Mouse (Mus musculus): ENCODE data around the gene Hnrnph1. TPM values are rescaled to one million over a fixed set of nuclear protein-coding genes. Genes with fewer than 3 reads are reported as not detected.
A peak's percentile ranks its signal among the peaks of the same experiment; 100 is the strongest.
"Not testable (repeated sequence)": the region's sequence is repeated elsewhere in the genome, so short reads cannot be mapped to it uniquely, and the experiment has no call there.

Hnrnph1 gene
- total RNA-seq (2021) = 100 to 1,000 TPM; 281 to 308 TPM
- long read RNA-seq, experiment 1, transcript Hnrnph1-201 (14 exons, 2,225 nt) = major isoform, 6 of 12 reads
- long read RNA-seq, experiment 1, partial matches to known transcripts = 4 of 12 reads
- long read RNA-seq, experiment 1, other reads (novel, unspliced or antisense) = 2 of 12 reads
- long read RNA-seq, experiment 2, transcript Hnrnph1-201 (14 exons, 2,225 nt) = major isoform, 14 of 46 reads
- long read RNA-seq, experiment 2, partial matches to known transcripts = 17 of 46 reads
- long read RNA-seq, experiment 2, other reads (novel, unspliced or antisense) = 14 of 46 reads

DNA sequence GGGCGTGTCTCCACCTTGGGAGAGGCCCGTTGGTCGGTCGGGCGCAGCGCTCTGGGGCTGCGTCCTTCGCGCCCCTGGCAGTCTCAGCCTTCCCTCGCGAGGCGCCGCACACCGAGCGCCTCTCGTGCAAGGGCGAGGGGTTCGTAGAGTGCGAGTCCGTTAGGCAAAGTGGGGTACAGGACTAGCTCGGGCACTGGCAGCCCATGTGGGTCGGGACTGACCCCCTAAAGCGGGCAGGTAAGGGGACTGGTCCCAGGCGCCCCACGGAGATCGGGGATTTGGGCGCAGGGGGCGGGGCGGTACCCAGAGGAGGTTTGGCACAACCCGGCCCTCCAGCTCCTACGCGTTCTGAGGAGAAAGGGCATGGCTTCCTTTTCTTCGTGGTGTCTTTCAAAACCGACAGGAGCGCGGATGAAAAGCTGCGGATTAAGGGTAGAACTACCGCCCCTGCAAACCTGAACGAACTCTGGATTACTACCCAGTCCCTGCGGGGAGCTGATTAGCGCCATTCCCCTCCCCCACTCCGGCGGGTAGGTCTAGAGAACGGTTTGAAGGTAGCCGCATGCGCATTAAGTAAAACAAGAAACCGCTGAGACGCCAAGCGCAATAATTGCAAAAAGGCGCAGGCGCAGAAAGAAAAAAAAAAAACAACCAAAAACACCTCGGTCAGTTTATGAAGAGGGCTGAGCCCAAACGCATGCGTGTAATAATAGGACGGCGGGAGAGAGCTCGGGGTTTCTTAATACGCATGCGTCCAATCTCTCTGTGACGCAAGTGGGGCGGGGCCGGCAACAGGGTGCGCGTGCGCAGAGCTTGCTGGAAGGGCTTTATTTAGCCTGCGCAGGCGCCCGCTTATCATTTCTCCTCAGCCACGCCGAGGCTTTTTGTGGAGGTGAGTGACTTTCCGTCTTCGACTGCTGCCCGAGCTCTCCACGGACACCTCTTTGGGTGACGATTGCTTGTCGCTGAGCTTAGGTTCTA is at the start of gene Hnrnph1:
TSS of gene Hnrnph1 (plus strand) at position 80 of the 981 bp plus-strand sequence.
- peak; percentile 98 for DNase-seq (ENCODE audit: low spot score in 2 of 2)

DNA sequence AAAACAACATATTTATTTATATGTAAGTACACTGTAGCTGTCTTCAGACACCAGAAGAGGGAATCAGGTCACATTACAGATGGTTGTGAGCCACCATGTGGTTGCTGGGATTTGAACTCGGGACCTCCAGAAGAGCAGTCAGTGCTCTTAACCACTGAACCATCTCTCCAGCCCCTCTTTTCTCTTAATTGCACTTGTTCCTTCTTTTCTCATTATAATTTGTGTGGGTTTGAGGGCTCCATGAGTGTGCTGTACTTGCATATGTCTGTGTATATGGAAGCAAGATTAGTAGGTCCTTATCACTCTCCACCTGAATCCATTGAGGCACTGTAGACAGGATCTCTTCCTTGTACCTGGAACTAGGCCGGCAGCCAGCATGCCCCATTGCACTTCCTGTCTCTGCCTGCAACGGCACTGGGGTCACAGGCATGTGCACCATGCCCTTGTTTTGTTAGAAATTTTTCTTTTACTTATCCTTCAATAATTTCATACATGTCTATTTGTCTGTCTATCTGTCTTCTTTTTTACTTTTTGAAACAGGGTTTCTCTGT is 48.6 kb upstream of the Hnrnph1 start:
- DNase-seq (ENCODE audit: low spot score in 2 of 2) = no peak

DNA sequence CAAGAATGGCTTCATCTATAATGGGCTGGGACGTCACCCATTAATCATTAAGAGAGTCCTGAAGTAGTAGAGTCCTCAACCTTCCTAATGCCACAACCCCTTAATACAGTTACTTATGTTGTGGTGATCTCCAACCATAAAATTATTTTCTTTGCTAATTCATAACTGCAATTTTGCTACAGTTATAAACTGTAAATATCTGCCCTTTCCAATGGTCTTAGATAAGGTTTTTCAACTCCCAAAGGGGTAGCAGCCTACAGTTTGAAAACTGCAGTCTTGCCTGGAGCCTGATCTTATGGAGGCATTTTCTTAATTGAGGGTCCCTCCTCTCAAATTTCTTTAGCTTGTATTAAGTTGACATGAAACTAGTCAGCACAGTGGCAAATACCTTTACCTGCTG is 47.4 kb upstream of the Hnrnph1 start:
- no peak for DNase-seq (ENCODE audit: low spot score in 2 of 2)

DNA sequence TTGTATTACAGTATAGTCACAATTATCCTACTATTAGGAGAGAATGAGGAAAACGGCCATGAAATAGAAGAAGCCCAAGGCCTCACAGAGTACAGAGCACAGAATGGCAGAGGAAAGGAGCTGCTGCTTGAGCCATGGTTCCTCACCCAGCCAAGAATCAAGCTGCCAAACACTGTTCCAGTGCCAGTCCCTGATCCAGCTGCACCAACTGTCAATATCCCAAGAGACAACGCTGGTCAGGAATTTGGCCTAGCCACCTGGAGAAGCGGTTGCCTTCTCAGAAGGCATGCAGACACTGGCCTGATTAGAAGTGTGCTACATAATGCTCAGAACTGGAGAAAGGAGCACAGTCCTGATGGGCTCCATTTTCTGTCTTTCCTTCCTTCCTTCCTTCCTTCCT is 43.6 kb upstream of the Hnrnph1 start:
- no peak for DNase-seq (ENCODE audit: low spot score in 2 of 2)

DNA sequence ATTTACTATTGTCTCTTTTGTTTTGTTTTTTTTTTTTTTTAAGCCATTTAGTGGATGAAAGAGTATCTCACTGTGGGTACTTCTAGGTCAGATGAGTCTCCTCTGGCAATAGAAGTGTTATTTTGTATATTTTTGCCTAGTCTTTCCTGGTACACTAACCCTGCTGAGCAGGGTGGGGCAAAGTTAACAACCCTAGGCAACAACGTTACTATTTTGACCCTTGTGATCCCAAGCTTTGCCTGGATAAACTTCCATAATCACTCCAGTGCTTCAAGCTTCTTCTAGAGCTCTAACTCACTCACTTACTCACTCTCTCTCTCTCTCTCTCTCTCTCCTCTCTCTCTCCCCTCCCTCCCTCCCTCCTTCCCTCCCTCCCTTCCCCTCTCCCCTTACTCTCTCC is 40.7 kb upstream of the Hnrnph1 start:
- no peak for DNase-seq (ENCODE audit: low spot score in 2 of 2)

DNA sequence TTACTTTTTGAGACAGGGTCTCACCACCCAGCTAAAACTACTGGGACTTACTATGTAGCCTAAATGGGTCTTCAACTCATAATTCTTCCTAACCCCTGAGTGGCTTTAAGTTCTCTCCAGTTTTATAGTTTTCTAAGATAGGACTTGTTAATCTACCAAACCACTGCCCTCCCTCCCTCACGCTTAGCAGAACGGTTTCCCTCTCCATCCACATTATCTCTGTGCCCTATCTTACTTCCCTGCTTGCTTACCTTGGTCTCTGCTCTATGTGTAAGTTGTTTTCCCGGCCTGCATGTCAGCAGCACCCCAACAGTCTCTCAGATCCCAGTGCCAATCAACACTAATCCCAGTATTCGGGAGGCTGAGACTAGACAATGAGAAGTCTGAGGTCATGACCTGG is 39.9 kb upstream of the Hnrnph1 start:
- no peak for DNase-seq (ENCODE audit: low spot score in 2 of 2)

DNA sequence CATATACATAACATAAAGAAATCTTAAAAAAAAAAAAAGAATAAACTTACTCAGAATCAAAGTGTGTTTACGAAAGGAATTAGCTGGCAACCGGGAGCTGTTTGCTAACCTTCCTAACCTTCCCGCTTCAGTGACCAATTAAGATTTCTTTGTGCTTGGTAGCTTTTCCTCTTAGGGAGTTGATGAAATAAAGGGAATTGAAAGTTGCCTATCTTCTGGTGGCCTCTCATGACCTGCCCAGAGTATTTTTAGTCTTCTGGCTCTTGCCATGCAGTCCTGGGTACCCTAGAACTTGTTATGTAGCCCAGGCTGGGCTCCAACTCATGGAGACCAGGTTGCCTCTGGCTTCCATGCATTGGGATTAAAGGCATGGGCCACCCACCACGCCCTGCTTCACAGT is 31.3 kb upstream of the Hnrnph1 start:
- DNase-seq (ENCODE audit: low spot score in 2 of 2) = no peak

DNA sequence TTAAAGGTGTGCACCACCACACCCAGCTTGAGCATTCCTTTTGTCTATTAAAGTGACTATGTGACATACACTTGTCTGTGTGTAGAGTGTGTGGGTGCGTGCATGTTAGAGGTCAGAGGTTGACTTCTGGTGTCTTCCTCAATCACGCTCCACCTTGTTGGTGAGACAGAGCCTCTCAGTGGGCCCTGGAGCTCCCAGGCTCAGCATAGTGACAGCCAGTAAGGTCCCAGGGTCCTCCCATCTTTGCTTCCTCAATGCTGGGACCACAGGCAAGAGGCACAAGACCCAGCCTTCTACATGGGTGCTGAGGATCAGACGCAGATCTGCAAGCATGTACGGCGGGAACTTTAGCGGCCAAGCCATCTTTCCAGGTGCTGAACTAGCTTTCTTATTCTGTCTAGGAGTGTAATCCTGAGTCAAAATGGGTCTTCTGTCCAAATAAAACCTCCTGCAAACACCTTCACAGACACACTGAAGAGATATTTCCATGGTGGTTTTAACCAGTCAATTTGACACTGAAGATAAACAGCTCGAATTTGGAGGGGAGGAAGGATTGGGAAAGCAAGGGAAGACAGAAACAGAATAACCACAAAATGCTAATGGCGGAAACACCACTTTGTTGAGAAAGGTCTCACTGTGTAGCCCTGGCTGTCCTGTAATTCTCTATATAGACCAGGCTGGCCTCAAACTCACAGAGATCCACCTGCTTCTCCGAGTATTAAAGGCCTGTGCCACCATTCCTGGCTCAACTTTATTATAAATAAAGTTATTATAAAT is 30.3 kb upstream of the Hnrnph1 start:
- DNase-seq (ENCODE audit: low spot score in 2 of 2) = no peak

DNA sequence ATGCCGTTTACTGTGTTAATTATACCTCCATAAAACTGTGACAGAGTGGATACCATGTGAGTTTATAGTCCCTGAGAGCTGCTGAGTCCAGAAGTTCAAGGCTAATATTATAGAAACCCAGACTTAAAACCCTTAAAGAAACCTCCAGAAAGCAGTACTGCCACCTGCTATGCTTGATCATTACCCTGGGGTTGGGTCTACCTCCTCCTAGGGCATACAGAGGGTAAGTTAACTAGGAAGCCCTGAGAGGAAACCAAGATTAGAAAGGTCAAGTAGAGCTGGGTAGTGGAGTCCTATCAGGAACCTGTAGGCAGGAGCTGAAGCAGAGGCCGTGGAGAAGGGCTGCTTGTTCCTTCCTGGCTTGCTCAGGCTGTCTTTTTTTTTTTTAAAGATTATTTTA is 24.6 kb upstream of the Hnrnph1 start:
- no peak for DNase-seq (ENCODE audit: low spot score in 2 of 2)

DNA sequence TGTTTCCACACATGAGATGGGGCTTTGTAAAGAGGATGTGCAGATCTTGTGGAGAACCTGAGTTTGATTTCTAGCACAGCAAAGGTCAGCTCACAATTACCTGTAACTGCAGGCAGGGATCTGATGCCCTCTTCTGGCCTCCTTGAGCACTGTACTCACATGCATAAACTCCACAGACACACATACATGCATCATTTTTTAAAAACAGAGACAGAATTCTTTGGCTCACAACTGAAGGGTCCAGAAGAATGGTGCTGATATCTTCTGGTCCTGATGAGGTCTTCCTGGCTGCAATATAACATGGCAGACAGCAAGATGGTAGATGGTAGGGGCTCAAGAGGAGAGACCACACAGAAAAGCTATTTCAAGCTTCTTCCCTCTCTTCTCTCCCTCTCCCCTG is 22.6 kb upstream of the Hnrnph1 start, which contains the start of gene Cby3:
TSS of gene Cby3 (plus strand) at position 301 of the 400 bp plus-strand sequence.
- DNase-seq (ENCODE audit: low spot score in 2 of 2) = no peak

DNA sequence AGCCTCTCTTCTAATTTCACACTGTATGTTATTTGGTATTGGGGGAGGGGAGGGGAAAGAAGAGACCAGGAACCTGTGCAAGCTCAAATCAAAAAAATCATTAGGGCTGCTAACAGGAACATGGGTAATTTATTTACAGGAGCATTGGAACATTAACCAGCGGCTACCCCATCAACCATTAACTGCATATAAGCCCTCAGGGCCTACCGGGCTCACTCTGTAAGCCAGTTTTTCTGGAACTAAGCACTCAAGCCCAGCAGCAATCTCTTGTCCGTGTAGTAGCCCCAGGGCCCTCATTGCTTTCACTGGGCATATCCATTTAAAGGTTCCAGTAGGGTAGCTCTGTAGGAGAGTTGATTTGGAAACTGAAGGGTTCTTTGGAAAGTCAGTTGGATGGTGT is 21.9 kb upstream of the Hnrnph1 start:
- no peak for DNase-seq (ENCODE audit: low spot score in 2 of 2)

DNA sequence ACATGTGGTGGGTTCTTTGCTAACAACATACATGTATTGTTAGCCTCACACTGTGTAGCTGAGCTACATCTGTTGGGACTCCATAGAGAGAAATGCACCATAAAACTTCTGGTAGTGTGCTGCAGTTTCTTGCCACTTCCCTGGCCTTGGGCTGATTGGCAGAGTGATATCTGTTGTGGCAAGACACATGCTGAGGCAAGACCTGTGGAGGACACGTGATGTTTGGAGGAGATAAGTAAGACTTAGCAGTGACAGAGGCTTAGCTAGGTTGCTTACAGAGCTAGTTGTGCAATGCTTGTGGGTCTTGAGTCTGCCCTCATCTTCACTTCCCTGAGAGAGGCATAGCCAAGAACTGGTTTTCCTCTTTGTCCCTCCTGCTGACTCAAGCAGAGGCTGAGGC is 21.4 kb upstream of the Hnrnph1 start:
- DNase-seq (ENCODE audit: low spot score in 2 of 2) = no peak

DNA sequence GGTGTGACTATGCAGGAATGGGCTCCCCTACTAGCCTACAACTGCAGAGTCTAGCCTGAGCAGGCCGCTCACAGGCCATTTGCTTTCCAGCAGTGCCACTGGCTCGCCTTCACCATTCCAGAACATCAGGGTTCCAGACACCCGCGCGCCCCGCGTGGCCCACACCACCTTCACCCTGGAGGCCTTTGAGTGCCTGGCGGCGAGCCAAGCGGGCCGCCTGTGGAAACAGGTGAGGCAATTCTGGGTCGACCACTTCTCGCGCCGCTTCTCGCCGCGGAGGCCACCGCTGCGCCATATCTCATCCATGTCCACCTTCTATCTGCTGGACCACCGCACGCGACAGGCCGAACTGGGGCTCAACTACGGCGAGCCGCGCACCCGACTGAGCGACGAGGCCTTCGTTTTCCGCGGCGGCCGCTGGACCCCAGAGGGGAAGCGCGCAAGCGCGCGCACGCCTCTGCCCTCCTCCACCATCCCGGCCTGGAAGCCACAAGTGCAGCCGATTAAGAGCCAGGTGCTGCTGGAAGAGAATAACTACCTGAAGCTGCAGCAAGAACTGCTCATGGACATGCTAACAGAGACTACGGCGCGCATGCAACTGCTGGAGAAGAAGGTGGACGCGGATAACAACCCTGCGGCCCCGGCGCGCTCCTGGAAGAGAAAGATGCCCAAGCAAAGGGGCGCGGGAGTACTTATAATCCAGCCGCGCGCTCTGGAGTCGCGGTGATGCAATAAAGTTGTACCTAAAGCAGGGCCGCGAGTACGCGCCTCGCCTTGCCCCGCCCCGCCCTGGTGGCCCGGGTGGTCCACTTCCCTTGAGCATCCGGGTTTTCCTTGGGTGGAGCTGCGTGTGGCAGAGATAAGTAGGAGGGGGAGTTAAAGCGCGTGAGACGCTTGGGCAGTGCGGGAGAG is 17.6 kb upstream of the Hnrnph1 start:
- DNase-seq (ENCODE audit: low spot score in 2 of 2) = peak in 1 of 2 experiments; percentile 43

DNA sequence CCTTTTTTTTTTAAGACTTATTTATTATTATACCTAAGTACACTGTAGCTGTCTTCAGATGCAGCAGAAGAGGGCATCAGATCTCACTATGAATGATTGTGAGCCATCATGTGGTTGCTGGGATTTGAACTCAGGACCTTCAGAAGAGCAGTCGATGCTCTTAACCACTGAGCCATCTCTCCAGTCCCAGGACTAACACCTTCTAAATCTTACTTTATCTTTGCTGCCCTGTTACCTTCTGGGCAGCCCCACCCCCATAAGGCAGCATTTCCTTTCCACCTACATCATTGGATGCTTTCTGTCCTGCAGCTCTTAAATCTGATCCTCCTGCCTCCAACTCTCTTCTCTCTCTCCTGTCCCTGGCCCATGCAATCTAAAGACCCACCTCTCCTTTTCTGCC is 15.5 kb upstream of the Hnrnph1 start:
- DNase-seq (ENCODE audit: low spot score in 2 of 2) = not testable (repeated sequence)

DNA sequence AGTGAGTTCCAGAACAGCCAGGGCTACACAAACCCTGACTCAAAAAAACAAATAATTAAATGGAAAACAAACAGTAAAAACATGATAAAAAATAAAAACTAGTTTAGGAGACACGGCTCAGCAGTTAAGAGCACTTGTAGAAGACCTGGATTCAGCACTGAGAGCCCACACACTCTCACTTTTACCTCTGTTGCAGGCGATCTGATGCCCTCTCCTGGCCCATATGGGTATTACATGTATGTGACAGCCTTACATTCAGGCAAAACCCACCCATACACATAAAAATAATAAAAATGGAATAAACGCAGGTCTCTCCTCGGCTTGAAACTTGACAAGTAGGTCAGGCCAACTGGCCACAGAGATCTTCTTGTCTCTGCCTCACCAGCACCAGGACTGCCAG is 12.2 kb upstream of the Hnrnph1 start:
- peak; percentile 63 to 79 for DNase-seq (ENCODE audit: low spot score in 2 of 2)

DNA sequence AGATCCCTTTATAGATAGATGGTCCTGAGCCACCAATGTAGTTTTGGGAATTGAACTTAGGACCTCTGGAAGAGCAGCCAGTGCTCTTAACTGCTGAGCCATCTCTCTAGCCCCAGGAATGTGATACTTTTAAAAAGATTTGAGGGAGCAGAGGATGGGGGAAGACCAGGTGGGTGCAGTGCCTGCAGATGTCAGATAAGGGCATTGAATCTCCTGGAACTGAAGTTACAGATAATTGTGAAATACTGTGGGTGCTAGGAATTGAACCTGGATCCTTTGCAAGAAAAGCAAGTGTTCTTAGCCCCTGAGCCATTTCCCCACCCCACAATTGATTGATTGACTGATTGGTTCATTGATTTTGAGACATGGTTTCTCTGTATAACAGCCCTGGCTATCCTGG is 11.5 kb upstream of the Hnrnph1 start:
- no peak for DNase-seq (ENCODE audit: low spot score in 2 of 2)

DNA sequence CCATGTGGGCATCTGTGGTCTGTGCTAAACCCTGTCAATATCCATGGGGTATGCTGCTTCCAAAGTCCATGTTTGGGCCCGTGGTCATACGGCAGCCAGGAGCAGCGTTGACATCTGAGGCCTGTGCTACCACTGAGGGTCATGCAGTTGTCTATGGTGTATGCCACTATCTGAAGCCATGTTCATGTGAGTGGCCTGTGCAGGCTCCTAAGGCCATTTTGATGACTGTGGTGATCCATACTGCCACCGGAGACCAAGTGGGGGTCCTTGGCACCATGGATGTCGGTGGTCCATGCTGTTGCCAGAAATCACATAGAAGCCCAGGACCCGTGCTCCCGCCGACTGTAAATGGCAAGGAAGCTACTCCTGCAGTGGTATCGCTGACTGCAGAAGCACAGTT is 9.3 kb upstream of the Hnrnph1 start:
- peak in 1 of 2 experiments; percentile 17 for DNase-seq (ENCODE audit: low spot score in 2 of 2)

DNA sequence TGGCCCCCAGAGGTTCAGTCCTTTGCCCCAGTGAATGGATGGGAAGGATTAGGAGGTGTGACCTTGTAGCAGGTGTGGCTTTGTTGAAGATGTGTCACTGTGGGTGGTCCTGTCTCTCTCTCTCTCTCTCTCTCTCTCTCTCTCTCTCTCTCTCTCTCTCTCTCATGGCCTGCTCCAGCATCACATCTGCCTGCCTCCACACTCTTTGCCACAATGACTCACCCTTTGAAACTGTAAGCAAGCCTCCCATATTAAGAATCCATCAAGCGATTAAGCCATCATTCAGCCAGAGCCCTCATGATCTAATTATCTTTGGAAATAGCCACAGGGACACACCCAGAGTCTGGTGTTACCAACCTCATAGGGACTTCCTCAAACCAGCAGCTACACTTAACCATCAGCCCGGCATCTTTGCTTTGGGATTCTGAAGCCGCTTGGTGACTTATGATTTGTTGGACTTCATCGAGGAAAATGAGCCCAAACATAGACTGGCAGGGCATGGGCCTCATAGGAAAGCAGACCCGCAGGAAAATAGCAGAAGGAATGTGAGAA is 7.4 kb upstream of the Hnrnph1 start:
- DNase-seq (ENCODE audit: low spot score in 2 of 2) = no peak

DNA sequence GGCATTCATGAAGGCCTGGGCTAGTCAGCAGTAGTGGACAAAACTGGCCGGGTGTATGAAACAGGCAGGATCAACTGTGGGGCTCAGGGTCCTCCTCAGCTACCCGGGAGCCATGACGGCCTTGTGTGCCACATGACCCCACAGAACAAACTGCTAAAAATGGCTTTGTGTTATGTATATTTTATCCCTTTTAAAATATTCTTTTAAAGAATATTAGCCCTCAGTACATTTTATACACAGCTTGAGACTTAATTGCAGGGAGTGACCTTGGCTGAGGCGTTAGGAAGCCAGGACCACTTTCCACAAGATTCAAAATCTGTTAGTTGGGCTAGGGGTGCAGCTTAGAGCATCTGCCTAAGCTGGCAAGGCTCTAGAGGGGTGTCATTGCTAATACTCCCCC is 5.8 kb upstream of the Hnrnph1 start:
- DNase-seq (ENCODE audit: low spot score in 2 of 2) = peak in 1 of 2 experiments; percentile 20

DNA sequence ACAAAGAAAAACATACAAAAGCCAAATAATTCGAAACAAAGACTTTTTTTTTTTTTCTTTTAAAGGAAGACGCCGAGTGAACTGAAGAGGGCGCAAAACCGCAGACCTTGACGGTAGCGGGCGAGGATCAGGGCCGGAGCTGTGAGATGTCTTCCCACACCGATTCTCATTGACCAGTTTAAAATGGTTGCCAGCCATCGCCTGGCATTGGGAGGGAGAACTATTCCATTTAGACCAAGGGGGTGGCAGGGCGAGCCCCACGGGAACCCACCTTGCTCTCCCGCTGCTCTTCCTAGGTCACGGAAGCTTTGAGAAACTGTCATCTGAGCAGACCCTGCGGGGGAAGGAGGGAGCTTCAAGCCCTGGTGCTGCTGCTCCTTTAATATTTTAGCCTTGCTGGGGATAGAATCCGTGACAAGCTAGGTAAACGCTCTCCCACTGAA is 5.4 kb upstream of the Hnrnph1 start:
- DNase-seq (ENCODE audit: low spot score in 2 of 2) = peak; percentile 61
